Mouse (Mus musculus) C2C12 (cell line): ENCODE results near the gene Tbc1d17.

Experiments
- CEBPB ChIP-seq: IDR thresholded peaks from one replicate; pipeline ENCODE4 v1.6.1; 2011; ENCODE audit warnings: low read depth, mild to moderate bottlenecking, control low read depth, moderate library complexity
- CTCF ChIP-seq: IDR thresholded peaks from one replicate; pipeline ENCODE4 v1.5.1; 2011; ENCODE audit not compliant: control insufficient read depth, insufficient read depth, insufficient read length
- FOSL1 ChIP-seq: IDR thresholded peaks from one replicate; pipeline ENCODE4 v1.8.0; 2011; ENCODE audit warnings: mild to moderate bottlenecking, low read length; ENCODE audit not compliant: poor library complexity, insufficient read depth, severe bottlenecking
- MAX ChIP-seq: IDR thresholded peaks from one replicate; pipeline ENCODE4 v1.6.1; 2011; ENCODE audit warnings: mild to moderate bottlenecking, control low read depth
- MYOD1 ChIP-seq: IDR thresholded peaks from one replicate; pipeline ENCODE4 v1.6.1; 2011; ENCODE audit warnings: low read depth; ENCODE audit not compliant: control insufficient read depth, insufficient read length
- MYOG ChIP-seq: IDR thresholded peaks from one replicate; pipeline ENCODE4 v1.6.1; 2011; ENCODE audit not compliant: control insufficient read depth, insufficient read length; ENCODE audit errors: extremely low read depth
- USF1 ChIP-seq: IDR thresholded peaks from one replicate; pipeline ENCODE4 v1.6.1; 2011; ENCODE audit warnings: low read depth, mild to moderate bottlenecking, control low read depth, moderate library complexity

- TF ChIP-seq CTCF (no peak), MAX (no peak), CEBPB (no peak), USF1 (no peak), FOSL1 (no peak), MYOD1 (no peak), MYOG (no peak)
These were observed 2.1 kb downstream of the Tbc1d17 start for GRCm38 (mm10) chr7:44846804-44847203.
